Mouse (Mus musculus): ENCODE results near the gene Dhrs1. TPM values are rescaled to one million over a fixed set of nuclear protein-coding genes. Genes with fewer than 3 reads are reported as not detected.
A peak's percentile ranks its signal among the peaks of the same experiment; 100 is the strongest.

The Dhrs1 gene
- total and polyA plus RNA-seq, 2 experiments: 140 to 263 TPM

DNA sequence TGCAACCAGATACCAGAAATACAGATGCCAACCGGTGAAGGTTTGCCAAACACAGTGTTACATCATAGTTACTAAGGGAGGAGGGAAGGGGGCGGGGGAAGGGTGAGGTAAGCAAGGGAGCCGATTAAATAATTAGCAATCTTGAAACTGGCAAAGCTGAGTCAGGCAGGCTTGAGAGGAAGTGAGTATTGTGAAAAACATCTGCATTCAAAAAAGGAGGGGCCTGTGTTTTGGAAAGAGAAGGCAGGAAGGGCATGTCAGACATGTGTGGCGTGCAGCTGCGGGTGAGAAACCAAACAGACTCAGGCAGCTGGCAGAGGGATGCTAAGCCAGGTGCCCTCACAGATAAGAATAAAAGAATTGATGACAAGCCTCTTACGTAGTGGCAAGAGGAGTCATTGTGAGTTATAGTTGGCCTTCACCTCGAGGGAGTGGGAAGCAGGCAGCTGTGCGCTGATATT is 21.0 kb downstream of the Dhrs1 start:
- no peak overlapping the region for H3K4me3 ChIP-seq (ENCODE audit: insufficient read depth, low read depth, low read length)
- peak overlapping the region; percentile 53 for H3K27ac ChIP-seq (replicated peaks; ENCODE audit: insufficient read depth, low read depth, low read length)
- no peaks in the 10 kb centered on the region for H3K27me3 ChIP-seq (ENCODE audit: control insufficient read depth, insufficient read depth, low read length)
- H3K36me3 ChIP-seq (ENCODE audit: control insufficient read depth, insufficient read depth, low read length): no peaks in the 10 kb centered on the region
- no peaks in the 10 kb centered on the region for H3K79me2 ChIP-seq (ENCODE audit: control insufficient read depth, insufficient read depth, low read length)
- TF ChIP-seq POLR2A (IDR thresholded peaks at IDR 0.05; ENCODE audit: extremely low read depth, insufficient read depth, low read length) (no peak), CTCF (IDR thresholded peaks at IDR 0.05; ENCODE audit: low read depth, low read length) (no peak)
- H3K4me1 ChIP-seq (ENCODE audit: control insufficient read depth, insufficient read depth, low read length): peaks cover 30% of the 10 kb centered on the region
- DNase-seq (ENCODE audit: extremely low read depth, low read depth, low spot score): peak; percentile 96
- WGBS: 2% methylated on average over 8 of the region's 8 CpGs
- H3K9ac ChIP-seq (ENCODE audit: low read depth, low read length): no peak overlapping the region

DNA sequence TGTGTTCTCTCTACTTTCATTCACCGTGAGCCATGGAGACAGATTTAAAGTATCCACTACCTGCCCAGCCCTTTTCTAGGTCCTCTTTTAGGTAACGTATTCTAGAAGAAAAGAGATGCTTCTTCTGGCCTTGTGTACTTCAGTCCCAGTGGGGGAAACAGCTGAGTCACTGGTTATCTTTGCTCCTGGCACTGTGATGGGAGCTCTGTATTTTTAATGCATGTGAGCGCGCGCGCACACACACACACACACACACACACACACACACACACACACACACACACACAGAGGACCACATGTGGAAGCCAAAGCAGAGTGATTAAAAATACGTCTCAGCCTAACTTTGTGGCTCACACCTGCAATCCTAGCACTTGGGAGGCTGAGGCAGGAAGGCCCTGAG is 22.1 kb downstream of the Dhrs1 start:
- Histone ChIP-seq H3K4me3 (ENCODE audit: insufficient read depth, low read depth, low read length) (no peak overlapping the region), H3K4me1 (ENCODE audit: control insufficient read depth, insufficient read depth, low read length) (peaks cover 30% of the 10 kb centered on the region), H3K36me3 (ENCODE audit: control insufficient read depth, insufficient read depth, low read length) (no peaks in the 10 kb centered on the region), H3K9ac (ENCODE audit: low read depth, low read length) (no peak overlapping the region), H3K27me3 (ENCODE audit: control insufficient read depth, insufficient read depth, low read length) (no peaks in the 10 kb centered on the region), H3K79me2 (ENCODE audit: control insufficient read depth, insufficient read depth, low read length) (no peaks in the 10 kb centered on the region), H3K27ac (replicated peaks; ENCODE audit: insufficient read depth, low read depth, low read length) (peak overlapping the region; percentile 35)
- no peak for DNase-seq (ENCODE audit: extremely low read depth, low read depth, low spot score)
- TF ChIP-seq CTCF (IDR thresholded peaks at IDR 0.05; ENCODE audit: low read depth, low read length): no peak
- TF ChIP-seq POLR2A (IDR thresholded peaks at IDR 0.05; ENCODE audit: extremely low read depth, insufficient read depth, low read length): no peak
- WGBS: 88% methylated on average over 7 of the region's 7 CpGs

DNA sequence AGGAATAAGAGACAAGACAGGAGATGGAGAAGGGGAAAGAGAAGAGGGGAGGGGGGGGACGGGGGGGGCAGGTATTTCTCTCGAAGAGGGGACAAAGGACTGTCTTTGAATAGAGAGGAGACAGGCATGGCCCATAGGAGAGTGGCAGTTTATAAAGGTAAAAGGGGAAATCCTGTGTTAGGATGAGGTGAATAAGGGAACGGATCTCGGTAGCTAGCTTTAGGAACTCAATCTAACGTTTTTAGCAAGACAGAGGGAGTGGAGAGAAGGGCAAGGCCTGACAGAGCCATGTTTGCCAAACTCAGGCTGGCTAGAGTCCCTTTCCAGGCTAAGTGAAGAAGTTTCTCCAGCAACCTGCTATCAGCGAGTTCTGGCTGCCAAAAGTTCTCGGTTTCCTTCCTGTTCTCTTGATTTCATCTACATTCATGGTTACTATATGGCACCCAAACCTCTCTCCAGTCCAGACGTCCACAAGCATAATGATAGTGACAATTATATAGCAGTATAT is 23.0 kb downstream of the Dhrs1 start:
- H3K4me1 ChIP-seq (ENCODE audit: control insufficient read depth, insufficient read depth, low read length): peaks cover 30% of the 10 kb centered on the region

DNA sequence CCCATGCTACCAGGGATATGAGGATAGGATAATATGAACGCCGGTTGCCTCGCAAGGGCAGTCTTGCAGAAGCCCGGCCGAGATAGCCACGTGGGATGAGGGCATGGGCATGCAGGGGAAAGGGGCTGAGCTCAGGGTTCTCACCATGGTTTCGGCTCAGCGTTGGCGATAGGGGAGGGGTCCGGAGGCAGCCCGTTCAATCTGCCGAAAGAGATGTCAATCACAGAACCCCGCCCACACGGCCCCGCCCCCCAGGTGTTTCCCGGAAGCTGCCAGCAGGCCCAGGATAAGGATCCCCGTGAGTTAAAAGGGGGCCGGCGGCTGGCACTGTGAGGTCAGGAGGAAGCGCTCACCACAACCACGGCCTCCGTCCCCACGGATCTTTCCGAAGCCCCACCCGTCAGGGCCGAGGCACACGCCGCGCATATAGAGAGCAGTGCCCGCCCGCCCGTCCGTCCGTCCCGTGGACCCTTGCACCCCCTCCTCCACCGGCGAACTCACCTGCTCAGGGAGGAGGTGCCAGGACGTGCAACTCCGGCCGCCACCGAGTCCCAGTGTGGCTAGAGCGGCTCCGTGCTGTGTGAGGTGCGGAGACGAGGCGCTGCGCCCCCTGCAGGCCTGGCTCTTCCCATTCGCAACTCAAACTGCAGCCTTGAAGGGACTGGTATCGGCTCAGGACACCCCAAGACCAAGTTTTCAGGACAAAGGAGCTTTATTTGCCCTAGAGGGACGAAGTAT is 23.6 kb downstream of the Dhrs1 start, which contains the start of gene Rabggta:
Rabggta (minus strand) TSS at position 564 of the 738 bp plus-strand sequence.
- under 1% methylated on average over 50 of the region's 50 CpGs for WGBS
- H3K4me3 ChIP-seq (ENCODE audit: insufficient read depth, low read depth, low read length): peak within 1 kb of the TSS; percentile 94
- no peaks in the 10 kb centered on the region for H3K27me3 ChIP-seq (ENCODE audit: control insufficient read depth, insufficient read depth, low read length)
- H3K9ac ChIP-seq (ENCODE audit: low read depth, low read length): peak within 1 kb of the TSS; percentile 97
- TF ChIP-seq CTCF (IDR thresholded peaks at IDR 0.05; ENCODE audit: low read depth, low read length) (peak; percentile 95), POLR2A (IDR thresholded peaks at IDR 0.05; ENCODE audit: extremely low read depth, insufficient read depth, low read length) (0 out of 2 replicates have a peak, but pooled peaks have one; percentile 45)
- DNase-seq (ENCODE audit: extremely low read depth, low read depth, low spot score): peak; percentile 90
- peaks cover 3% of the 10 kb centered on the region; the same call in 1 of the 2 replicates for H3K36me3 ChIP-seq (ENCODE audit: control insufficient read depth, insufficient read depth, low read length)
- H3K4me1 ChIP-seq (ENCODE audit: control insufficient read depth, insufficient read depth, low read length): peaks cover 26% of the 10 kb centered on the region
- peak within 1 kb of the TSS; percentile 96 for H3K27ac ChIP-seq (replicated peaks; ENCODE audit: insufficient read depth, low read depth, low read length)
- H3K79me2 ChIP-seq (ENCODE audit: control insufficient read depth, insufficient read depth, low read length): no peaks in the 10 kb centered on the region

More for the DNA sequence above, 23.0 kb downstream of the Dhrs1 start:
- Histone ChIP-seq H3K27ac (replicated peaks; ENCODE audit: insufficient read depth, low read depth, low read length) (peak overlapping the region; percentile 72), H3K27me3 (ENCODE audit: control insufficient read depth, insufficient read depth, low read length) (no peaks in the 10 kb centered on the region), H3K79me2 (ENCODE audit: control insufficient read depth, insufficient read depth, low read length) (no peaks in the 10 kb centered on the region), H3K9ac (ENCODE audit: low read depth, low read length) (peak overlapping the region; percentile 57), H3K4me3 (ENCODE audit: insufficient read depth, low read depth, low read length) (0 out of 2 replicates have a peak overlapping the region, but pooled peaks have one; percentile 94), H3K36me3 (ENCODE audit: control insufficient read depth, insufficient read depth, low read length) (peaks cover 3% of the 10 kb centered on the region; the same call in 1 of the 2 replicates)
- WGBS: 25% methylated on average over 8 of the region's 8 CpGs
- peak; percentile 67 for DNase-seq (ENCODE audit: extremely low read depth, low read depth, low spot score)
- TF ChIP-seq POLR2A (IDR thresholded peaks at IDR 0.05; ENCODE audit: extremely low read depth, insufficient read depth, low read length) (no peak), CTCF (IDR thresholded peaks at IDR 0.05; ENCODE audit: low read depth, low read length) (no peak)

DNA sequence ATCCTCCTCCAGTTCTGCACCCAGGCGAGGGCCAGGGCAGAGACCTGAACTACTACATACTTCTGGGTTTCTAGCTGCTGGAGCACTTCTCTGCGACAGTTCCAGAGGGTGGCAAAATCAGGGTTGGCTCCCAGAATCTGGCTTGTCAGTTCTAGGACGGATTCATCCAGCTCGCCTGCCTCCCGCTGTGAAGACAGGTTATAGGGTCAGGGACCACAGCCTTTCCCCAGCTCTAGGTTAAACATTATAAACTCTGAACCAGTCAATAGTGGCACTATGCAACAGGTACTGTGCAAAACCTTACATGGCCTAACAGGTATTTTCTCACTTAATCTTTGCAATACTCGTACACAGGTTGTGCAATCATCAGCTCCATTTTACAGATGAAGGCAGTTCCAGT is 24.4 kb downstream of the Dhrs1 start:
- peak; percentile 88 for DNase-seq (ENCODE audit: extremely low read depth, low read depth, low spot score)
- peaks cover 21% of the 10 kb centered on the region for H3K4me1 ChIP-seq (ENCODE audit: control insufficient read depth, insufficient read depth, low read length)
- 20% methylated on average over 6 of the region's 6 CpGs for WGBS
- H3K9ac ChIP-seq (ENCODE audit: low read depth, low read length): peak overlapping the region; percentile 50
- H3K4me3 ChIP-seq (ENCODE audit: insufficient read depth, low read depth, low read length): peak overlapping the region; percentile 7; the same call in 1 of the 2 replicates
- TF ChIP-seq CTCF (IDR thresholded peaks at IDR 0.05; ENCODE audit: low read depth, low read length) (no peak), POLR2A (IDR thresholded peaks at IDR 0.05; ENCODE audit: extremely low read depth, insufficient read depth, low read length) (no peak)
- H3K36me3 ChIP-seq (ENCODE audit: control insufficient read depth, insufficient read depth, low read length): peaks cover 3% of the 10 kb centered on the region; the same call in 1 of the 2 replicates
- H3K79me2 ChIP-seq (ENCODE audit: control insufficient read depth, insufficient read depth, low read length): no peaks in the 10 kb centered on the region
- peak overlapping the region; percentile 96 for H3K27ac ChIP-seq (replicated peaks; ENCODE audit: insufficient read depth, low read depth, low read length)
- no peaks in the 10 kb centered on the region for H3K27me3 ChIP-seq (ENCODE audit: control insufficient read depth, insufficient read depth, low read length)

Measured in liver, adult 2 months (tissue).